Mouse (Mus musculus): ENCODE measurements at regions not wholly inside any gene's neighbourhood (a gene's known extent, or its start where the extent isn't known, plus 50 kb on each side); places are given as distances from the start of the nearest gene placed in this dataset.
"Not testable (repeated sequence)": the region's sequence is repeated elsewhere in the genome, so short reads cannot be mapped to it uniquely, and the experiment has no call there.

DNA sequence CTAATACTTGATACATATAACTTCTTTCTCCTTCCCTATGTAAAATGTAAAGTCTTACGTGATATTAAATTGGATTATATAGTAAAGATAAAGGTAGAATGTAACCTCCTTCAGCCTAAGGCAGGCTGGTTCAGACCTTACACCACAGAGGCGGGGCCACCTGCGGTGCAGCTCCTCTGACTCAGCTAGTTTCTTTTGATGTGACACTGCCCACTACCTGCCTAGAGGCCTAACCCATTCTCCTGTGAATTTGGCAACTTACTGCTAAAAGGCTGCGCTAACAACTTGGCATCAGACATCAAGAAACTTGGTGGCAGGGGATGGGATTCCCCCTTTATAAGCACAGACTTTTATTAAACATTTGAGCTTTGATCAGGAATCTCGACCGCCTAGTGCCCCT is 74.5 kb downstream of the Aasdhppt start:
- no peak for DNase-seq (ENCODE audit: low spot score in 2 of 2)

DNA sequence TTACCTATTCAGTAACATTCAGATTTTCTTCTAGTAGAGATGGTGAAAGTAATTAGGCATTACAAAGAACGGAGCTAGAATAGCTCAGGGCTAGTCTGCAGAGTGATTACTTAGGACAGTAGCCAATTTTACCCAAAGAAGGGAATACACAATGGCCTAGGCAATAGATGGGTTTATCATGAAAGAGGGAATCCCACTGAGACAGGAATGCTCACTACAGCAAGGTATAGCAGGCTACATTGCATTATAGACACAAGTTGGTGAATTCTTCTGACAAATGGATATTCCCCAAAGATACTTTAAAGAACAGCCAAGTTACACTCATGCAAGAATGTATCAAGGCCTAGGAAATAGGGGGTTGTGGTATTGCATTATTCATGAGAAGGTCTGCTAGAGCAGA is 94.7 kb downstream of the Aasdhppt start:
- not testable (repeated sequence) for DNase-seq (ENCODE audit: low spot score in 2 of 2)

DNA sequence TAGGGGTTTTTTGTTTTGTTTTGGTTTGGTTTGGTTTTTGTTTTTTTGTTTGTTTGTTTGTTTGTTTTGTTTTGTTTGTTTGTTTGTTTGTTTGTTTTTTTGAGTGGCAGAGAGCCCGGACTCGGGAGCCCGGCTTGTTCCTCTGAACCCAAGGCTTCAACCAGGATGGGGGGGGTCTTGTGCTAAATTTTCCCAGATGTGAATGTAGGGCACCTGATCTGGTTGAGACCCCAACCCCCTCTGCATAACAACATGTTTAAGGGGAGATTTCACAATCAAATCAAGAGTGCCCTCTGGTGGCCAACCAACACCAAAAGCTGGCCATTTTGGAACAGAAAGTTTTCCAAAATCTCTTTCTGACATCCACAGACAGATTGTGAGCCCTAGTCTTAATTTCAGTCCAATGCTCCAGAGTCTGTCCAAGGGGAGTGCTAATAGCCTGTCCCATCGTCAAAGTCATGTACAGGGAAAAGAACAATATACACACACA is 99.2 kb downstream of the Aasdhppt start:
- DNase-seq (ENCODE audit: low spot score in 2 of 2) = no peak

DNA sequence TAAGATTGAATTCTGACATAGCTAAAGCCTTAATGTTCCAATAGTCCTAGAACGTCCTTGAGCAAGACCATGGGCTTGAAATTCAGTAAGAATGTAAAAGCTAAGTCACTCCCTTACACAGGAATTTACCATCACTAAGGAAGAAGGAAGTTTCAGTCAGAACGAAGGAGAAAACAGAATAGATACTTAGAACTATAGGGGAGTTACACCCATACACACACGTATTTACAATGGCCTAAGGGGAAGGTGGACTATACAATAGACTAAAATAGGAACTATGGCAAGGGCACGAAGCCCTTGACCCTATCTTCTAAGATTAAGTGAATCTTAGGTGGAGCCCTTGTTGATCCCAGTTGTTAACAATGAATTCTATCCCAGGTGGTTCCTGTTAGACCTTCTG is 116.5 kb downstream of the Aasdhppt start:
- DNase-seq (ENCODE audit: low spot score in 2 of 2) = not testable (repeated sequence)

DNA sequence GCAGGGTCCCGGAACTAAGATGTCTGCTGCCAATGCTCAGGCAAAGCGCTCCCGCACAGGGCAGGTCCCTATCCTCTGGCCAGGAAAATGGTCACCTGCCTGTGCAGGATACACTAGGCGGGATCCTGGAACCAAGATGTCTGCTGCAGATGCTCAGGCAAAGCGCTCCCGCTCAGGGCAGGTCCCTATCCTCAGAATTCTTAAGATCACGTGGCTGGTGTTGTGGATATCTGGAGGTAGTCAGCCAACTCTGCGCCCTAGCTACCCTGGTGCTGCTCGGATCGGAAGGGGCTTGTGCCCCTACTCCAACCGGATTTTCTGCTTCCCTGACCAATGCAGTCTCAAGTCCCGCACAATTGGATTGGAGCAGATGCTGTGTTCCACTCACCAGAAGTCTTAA is 153.3 kb downstream of the Aasdhppt start:
- DNase-seq (ENCODE audit: low spot score in 2 of 2) = not testable (repeated sequence)

DNA sequence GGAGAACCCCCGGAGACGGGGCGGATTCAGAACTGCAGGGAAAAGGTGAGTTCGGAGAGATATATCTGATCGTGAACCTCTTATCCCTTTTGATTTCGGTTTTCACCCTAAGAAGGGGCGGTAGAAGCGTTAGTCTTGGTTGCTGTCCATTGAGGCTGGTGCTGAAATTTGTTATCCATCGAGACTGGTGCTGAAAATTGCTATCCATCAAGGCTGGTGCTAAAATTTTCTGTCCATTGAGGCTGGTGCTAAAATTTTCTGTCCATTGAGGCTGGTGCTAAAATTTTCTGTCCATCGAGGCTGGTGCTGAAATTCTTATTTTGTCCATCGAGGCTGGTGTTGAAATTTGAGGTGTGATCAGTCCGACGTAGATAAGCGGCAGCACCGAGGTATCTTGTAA is 170.4 kb downstream of the Aasdhppt start:
- peak in 1 of 2 experiments; percentile 18 for DNase-seq (ENCODE audit: low spot score in 2 of 2)

DNA sequence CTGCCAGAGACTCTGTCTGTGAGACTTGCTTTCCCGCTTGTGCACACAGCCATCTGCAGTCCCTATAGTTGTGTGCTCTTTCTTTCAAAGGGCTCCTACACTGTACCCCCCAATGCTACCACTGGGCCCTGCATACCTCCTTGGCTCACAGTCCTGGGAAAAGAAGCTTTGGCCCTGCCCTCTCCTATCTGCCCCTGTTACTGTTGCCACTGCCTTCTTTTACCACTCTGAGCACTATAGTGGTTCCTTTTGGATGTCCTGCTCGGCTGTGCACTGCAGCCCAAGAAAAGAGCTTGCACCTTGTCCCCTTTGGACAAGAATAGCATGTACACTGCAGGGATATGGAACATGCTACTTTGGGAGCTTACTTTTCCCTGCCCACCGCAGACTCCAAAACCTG is 216.8 kb downstream of the Aasdhppt start:
- DNase-seq (ENCODE audit: low spot score in 2 of 2) = no peak

DNA sequence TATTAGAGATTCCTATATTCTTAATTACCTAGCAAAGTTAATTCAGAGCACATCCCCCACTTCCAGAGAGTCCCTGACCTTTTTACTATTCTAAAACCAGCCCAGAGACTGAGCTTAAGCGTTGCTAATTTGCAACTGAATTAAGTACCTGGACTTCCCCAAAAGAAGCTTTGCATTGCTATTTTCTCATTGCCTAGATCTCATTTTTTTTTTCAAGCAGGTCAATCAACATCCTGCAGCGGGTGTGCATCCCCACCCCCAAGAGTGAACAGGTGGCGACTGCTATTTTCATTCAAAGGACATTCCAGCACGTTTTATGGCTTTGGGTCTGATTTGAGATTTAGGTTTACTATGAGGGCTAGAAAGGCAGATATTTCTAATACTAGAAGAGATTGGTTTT is 226.6 kb downstream of the Aasdhppt start:
- not testable (repeated sequence) for DNase-seq (ENCODE audit: low spot score in 2 of 2)

DNA sequence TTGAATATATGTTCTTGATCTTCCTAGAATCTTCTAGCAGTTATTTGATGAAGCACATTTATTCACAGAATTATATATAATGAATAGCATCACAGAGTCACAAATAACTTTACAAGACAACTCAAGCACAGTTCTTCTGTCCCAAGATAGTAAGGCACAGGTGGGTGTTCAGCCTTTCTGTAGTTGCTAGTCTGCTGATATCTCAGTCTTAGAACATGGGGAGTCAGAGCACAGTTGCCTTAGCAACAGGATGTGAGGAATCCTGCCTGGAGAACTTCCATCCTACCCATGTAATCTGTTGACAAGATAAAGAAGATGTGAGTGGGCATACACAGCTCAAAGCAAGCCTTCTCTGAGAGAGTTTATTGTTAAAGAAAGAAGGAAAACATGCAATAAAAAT is 248.2 kb downstream of the Aasdhppt start:
- no peak for DNase-seq (ENCODE audit: low spot score in 2 of 2)

DNA sequence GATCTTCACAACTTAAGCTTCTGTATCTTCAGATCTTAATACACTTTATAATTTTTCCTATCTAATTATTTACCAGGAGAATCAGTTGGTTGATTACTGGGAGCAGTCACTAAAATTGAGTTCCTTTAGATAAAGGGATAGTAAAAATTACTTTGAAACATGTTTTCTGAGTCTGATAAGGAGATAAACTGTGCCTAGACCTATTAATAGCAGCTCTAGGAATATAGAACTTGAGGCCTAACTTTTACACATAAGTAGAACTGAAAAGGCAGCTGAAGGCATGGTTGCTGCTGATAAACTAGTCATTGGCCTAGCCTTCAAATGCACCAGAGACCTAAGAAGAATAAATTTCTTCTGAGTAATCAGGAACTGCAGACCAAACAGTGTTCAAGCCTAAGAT is 260.5 kb downstream of the Aasdhppt start:
- DNase-seq (ENCODE audit: low spot score in 2 of 2) = no peak

DNA sequence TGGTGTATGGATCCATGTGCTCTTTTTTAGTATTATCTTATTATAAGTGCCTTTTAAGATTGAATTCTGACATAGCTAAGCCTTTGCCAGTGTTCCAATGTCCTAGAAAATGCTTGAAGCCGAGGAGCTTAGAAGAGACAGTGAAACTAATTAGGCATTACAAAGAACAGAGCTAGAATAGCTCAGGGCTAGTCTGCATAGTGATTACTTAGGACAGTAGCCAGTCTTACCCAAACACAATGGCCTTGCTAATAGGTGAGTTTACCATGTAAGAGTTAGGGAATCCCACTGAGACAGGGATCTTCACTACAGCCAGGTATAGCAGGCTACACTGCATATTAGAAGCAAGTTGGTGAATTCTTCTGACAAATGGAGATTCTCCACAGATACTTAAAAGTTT is 261.6 kb downstream of the Aasdhppt start:
- not testable (repeated sequence) for DNase-seq (ENCODE audit: low spot score in 2 of 2)

DNA sequence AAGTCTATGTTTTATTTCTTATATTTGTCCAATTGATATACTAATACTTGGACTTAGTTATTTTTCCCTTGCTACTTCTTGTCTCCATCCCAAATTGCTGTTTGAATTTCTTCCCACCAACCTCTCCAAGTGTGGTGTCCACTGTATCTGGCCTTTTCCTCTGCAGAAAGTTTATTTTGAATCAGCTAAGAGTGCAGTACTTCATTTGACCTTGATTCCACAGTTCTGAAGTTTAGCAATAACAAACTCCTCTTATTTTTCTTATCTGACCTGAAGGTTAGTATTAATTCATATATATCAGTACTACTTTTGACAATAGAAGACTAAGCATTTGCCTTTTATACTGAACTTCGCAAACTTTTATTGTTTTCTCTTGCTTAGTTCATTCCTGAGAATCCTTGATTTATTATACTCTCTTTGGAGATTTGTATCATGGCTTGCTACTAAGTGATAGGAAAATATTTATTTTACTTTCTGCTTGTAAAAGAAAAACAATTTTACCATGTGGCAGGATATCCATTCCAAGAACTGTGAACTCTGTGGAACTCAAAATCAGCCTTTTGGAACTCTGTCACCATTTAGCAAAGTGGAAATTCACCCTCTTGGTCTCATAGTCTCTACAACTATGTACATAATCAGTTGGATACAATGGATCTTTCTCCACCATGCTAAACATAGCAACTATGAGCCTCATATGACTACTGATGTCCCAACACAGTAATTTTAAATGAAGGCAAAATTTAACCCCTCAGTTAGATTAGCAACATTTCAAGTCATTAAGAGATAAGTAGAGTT is 268.2 kb downstream of the Aasdhppt start:
- no peak for DNase-seq (ENCODE audit: low spot score in 2 of 2)

DNA sequence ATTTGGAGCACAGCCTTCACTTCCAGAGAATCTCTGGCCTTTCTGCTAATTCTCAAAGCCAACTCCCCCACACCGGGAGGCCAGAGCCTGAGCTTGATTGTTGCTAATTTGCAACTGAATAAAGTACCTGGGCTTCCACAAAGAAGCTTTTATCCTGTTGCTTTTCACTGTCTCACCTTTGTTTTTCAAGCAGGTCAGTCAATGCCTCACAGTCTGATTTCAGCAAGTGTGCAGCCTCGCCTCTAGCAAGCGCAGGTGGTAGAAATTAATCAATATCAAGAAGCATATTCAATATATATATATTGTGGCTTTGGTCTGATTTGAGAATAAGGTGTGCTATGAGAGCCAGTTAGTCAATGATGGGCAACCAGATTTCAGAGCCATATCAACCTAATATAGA is 282.1 kb downstream of the Aasdhppt start:
- not testable (repeated sequence) for DNase-seq (ENCODE audit: low spot score in 2 of 2)

DNA sequence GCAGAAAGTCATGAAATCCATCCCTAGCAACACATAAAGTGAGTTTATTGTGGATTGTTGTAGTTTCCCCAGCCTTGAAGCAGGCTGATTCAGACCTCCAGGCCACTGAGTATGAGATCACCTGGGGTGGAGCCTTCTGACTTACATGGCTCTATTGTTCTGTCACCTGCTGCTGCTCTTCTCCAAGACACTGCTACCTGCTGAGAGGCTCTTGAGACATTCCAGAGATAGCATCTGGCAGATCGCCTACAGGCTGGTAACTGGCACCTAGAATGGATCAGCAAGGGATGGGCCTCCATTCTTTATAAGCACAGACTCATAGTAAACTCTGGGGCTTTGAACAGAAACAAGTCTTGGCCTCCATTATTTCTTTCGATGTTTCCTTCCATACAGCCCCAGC is 289.2 kb downstream of the Aasdhppt start:
- DNase-seq (ENCODE audit: low spot score in 2 of 2) = no peak

DNA sequence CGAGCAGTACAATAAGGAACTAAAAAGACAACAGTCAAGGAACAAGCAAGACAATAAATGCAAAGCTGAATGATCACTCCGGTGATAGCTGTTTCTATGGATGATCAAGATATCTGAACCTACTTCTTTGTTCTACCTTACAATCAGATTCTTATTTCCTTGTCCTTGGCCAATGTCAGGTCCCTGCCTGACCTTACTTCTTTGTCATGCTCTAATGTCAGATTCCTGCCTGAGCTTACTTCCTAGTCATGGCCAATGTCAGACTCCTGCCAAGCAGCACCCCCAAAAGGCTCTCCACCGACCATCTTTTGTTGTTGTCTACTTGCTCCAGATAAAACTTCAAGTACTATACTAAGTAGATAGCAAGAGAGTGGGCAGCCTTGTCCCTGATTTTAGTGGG is 312.6 kb downstream of the Aasdhppt start:
- DNase-seq (ENCODE audit: low spot score in 2 of 2) = no peak

DNA sequence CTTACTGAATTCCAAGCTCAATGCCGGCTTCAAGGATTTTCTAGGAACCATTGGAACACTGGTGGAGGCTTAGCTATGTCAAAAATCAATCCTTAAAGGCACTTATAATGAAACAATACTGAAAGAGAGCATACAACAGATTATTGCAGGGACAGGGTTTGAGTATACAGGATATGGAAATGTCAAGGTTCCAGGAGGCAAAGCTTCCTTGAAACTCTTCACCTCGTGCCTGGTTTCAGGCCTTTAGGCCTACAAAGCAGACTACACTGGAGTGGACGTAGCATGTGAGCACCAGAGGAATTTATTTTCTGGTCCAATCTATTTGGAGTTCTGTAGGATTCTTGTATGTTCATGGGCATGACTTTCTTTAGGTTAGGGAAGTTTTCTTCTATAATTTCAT is 320.9 kb downstream of the Aasdhppt start:
- not testable (repeated sequence) for DNase-seq (ENCODE audit: low spot score in 2 of 2)

DNA sequence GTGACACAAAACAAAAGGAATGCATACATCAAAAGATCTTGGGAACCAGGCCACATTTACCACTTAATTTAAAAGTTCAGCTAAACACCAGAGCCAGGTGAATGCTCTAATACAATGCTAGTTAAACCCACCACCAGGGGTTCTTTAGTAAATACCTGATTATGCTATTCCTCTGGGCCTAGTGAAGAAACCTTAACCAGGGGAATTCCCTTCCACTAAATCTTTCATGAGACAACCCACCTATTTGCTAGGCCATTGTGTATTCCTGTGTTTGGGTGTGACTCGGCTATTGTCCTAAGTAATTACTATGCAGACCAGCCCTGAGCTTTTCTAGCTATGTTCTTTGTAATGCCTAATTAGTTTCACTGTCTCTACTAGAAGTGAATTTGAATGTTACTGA is 321.3 kb downstream of the Aasdhppt start:
- DNase-seq (ENCODE audit: low spot score in 2 of 2) = not testable (repeated sequence)

Measured in urinary bladder, postnatal 4 days (tissue).